Mouse (Mus musculus) brain, adult 2 months (tissue): Measurements from ENCODE around the gene Ubqln2.
A peak's percentile ranks its signal among the peaks of the same experiment; 100 is the strongest.

Source experiments
- DNase-seq: peaks from one replicate; pipeline ENCODE4 v3.0.0; 2011; ENCODE audit warnings: low read depth, low spot score

Ubqln2 gene

GRCm38 (mm10) chrX:153497688-153498516, at the start of gene Ubqln2:
TSS of gene Ubqln2 (plus strand) at chrX:153498227.
- peak; percentile 94 for DNase-seq

DNA sequence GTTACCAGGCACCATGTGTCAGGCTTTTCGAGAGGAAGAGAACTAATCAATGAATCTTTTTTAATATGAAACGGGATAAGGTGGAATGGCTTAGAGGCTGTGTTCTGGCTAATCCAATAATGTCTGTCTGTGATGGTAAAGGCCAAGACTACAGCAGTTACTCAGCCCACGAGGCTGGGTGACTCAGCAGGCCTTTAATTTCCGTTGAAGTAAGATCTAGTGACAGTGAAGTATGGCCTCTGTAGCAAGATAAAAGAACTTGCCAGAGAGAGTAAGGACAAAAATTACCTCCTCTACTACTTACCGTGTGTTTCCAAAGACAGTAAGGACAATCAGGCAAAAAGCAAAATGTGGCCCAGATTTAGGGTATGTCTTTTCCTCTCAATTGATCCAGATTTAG, 46.1 kb upstream of the Ubqln2 start:
- no peak for DNase-seq

- DNase-seq = peak; percentile 53
Observed at GRCm38 (mm10) chrX:153476760-153477248, 21.2 kb upstream of the Ubqln2 start.

DNA sequence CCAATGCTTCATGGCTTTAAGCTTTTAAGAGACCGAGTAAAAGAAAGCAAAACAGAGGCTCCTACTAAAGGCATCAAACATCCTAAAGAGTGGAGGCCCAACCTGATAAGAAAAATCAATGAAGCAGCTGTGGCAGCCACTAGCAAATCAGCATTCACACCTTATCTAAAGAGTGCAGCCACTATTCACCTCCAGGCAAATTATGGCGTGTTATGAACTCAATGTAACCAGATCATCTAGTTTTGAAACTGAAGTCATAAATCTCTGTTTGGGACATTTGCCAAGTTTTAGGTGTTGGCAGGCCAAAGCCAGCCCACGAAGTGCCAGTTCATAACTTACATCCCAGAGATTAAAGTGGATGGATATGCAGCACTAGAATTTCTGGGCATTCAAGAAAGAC, 5.7 kb upstream of the Ubqln2 start:
- DNase-seq = no peak

- peak; percentile 38 for DNase-seq
Observed at GRCm38 (mm10) chrX:153498665-153499293, 752 bp downstream of the Ubqln2 start.

DNA sequence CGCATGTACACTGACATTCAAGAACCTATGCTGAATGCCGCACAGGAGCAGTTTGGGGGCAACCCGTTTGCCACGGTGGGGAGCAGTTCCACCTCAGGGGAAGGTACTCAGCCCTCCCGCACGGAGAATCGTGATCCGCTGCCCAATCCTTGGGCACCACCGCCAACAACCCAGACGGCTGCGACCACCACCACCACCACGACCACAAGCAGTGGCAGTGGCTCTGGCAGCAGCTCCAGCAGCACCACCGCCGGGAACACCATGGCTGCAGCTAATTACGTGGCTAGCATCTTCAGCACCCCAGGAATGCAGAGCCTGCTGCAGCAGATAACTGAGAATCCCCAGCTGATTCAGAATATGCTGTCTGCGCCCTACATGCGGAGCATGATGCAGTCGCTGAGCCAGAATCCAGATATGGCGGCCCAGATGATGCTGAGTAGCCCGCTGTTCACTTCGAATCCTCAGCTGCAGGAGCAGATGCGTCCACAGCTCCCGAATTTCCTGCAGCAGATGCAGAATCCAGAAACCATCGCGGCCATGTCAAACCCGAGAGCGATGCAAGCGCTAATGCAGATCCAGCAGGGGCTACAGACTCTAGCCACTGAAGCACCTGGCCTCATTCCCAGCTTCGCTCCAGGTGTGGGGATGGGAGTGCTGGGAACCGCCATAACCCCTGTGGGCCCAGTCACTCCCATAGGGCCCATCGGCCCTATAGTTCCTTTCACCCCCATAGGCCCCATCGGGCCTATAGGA, 1.4 kb downstream of the Ubqln2 start:
- peak; percentile 25 for DNase-seq

DNA sequence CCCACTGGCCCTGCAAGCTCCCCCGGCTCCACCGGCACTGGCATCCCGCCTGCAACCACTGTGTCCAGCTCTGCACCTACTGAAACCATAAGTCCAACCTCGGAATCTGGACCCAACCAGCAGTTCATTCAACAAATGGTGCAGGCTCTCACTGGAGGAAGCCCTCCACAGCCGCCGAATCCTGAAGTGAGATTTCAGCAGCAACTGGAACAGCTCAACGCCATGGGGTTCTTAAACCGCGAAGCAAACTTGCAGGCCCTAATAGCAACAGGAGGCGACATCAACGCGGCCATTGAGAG, 2.0 kb downstream of the Ubqln2 start:
- DNase-seq = peak; percentile 23

DNA sequence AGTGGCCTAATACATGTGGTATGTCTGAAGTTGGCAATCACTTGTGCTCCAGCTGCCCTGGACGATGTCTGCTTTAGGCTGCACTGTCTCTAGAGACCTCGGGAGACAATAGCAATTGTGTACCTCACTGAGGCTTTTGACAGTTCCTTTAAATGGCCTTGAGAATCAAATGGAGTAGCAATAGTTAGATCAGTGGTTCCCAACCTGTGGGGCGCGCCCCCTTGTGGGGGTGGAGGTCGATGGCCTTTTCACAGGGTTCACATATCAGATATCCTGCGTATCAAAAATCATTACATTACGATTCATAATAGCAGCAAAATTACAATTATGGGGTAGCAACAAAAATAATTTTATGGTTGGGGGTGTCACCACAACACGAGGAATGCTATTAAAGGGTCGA, 7.9 kb downstream of the Ubqln2 start:
- DNase-seq = no peak

- no peak for DNase-seq
Observed at GRCm38 (mm10) chrX:153515491-153515890, 17.5 kb downstream of the Ubqln2 start.

GRCm38 (mm10) chrX:153528399-153528798, 30.4 kb downstream of the Ubqln2 start:
- peak; percentile 67 for DNase-seq
